Mouse (Mus musculus) kidney, postnatal 36 days (tissue): ENCODE measurements around the gene Pglyrp3.
A peak's percentile ranks its signal among the peaks of the same experiment; 100 is the strongest.
"Not testable (repeated sequence)": the region's sequence is repeated elsewhere in the genome, so short reads cannot be mapped to it uniquely, and the experiment has no call there.

Experiments used
- DNase-seq, 2 experiments: peaks; one replicate each; pipeline ENCODE4 v3.0.0; 2021 to 2022; ENCODE audit warnings: mixed read lengths in 2 of 2

Gene Pglyrp3

DNA sequence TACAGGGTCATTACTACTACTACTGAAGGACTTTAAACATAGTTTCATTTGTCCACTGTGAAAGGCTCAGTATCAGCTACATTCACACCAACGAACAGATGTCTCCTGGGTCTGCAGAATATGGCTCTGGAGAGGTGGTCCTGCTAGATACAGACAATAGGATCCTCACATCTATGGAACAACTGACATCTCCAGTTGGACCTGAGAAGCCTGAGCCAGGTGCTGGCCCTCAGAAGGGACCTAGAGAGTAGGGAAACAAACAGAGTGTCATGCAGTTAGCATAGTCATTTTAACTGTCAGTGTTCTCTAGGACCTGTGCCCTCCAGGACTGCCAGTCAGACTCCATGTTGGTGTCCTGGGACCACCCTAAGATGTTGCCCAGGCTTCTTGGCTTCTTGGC, at the start of gene Pglyrp3:
TSS of gene Pglyrp3 (plus strand) at position 301 of the 400 bp plus-strand sequence.
- no peak for DNase-seq

DNA sequence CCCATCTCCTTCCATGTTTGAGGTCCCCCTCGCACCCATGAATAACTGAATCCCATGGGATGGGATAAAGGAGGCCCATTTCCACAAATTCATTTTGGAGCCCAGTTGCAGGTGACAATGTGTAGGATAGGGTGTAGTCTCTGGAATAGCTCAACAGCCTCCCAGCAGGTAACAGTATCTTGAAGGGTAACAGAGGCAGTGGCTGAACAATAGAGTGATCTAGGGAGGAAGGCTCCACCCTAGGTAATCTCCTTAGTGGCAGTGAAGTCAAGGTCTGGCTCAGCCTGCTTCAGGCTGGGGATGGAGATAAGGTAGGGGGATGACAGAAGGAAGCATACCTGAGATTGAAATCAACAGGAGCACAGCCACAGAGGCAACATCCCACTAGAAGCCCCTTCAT, 3.4 kb upstream of the Pglyrp3 start:
- no peak for DNase-seq

GRCm38 (mm10) chr3:92024541-92024940, 10.2 kb downstream of the Pglyrp3 start:
- DNase-seq: not testable (repeated sequence)

DNA sequence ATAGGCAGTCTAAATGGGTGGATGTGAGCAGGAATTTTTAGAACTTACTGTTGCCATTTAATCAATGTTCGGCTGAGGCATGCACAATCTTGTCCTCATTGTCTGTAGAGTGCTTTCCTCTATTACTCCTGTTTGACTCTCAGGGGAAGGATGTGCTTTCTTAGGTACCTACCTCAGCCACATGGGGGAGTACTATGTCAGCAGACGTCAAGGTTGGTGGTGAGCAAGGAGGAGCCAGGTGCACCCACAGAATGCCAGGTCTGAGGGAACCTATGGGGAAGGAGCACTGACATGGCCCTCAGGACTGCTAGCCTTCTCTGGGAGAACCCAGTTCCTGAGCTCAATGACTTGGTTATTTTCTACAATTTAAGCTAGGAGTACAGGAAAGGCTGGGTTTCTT, 18.8 kb downstream of the Pglyrp3 start:
- no peak for DNase-seq

GRCm38 (mm10) chr3:92033892-92034291, 19.5 kb downstream of the Pglyrp3 start:
- DNase-seq: no peak

DNA sequence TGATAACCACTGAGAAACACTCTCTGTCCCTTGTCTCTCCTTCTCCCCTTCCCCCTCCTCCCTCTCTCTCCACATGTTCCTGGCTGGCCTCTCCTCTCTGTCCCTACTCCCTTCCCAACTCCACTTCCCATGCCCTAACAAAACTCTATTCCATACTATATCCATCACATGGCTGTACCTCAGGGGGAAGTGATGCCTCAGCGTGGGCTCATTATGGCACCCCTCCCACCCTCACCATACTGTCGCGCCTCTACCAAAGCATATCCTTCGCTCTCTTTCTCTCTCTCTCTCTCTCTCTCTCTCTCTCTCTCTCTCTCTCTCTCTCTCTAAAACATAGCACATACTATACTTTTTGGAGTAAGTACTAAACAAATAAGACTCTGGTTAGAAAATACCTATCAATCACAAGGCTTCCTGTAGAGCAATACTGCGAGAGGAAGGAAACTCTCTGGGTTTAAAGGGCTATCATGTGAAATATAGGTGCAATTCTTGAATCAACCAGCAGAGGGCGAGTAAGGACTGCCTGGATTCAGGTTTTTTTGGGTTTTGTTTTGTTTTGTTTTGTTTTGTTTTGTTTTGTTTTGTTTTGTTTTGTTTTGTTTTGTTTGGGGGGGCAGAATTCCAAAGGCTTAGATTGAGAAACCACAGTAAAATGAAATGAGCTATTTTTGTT, 36.1 kb downstream of the Pglyrp3 start:
- peak; percentile 33 to 38 for DNase-seq

DNA sequence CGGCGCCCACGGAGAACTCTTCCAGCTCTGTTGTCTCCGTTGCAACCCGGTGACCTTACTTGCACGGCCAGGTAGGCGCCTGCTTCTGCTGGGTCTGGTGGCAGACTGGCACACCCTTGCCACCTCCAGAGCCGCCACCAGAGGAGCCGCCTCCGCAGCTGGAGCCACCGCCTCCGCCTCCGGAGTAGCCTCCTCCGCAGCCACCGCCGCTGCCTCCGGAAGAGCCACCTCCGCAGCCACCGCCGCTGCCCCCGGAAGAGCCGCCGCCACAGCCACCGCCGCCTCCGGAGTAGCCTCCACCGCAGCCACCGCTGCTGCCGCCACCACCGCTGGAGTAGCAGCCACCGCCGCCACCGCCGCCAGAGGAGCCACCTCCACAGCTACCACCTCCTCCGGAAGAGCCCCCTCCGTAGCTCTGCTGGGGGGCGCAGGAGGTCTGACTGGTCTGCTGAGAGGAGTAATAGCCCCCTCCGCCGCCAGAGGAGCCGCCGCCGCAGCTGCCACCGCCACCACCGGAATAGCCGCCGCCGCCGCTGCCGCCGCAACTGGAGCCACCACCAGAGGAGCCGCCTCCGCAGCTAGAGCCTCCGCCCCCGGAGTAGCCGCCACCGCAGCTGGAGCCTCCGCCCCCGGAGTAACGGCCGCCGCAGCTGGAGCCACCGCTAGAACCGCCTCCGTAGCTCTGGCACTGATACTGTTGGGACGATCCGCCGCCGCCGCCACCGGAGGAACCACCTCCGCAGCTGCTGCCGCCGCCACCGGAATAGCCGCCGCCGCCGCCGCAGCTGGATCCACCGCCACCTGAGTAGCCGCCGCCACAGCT, 66.3 kb downstream of the Pglyrp3 start:
- peak; percentile 70 to 85 for DNase-seq
